Mouse (Mus musculus): ENCODE measurements around the gene Fuca1. TPM values are rescaled to one million over a fixed set of nuclear protein-coding genes. Genes with fewer than 3 reads are reported as not detected.
A peak's percentile ranks its signal among the peaks of the same experiment; 100 is the strongest.
"Not testable (repeated sequence)": the region's sequence is repeated elsewhere in the genome, so short reads cannot be mapped to it uniquely, and the experiment has no call there.

The Fuca1 gene
- polyA plus RNA-seq, 1 experiment from 2014 or later = 239 TPM

- not testable (repeated sequence) for H3K4me3 ChIP-seq (ENCODE audit: inconsistent target); H3K36me3 ChIP-seq (ENCODE audit: inconsistent target); H3K79me2 ChIP-seq (ENCODE audit: inconsistent target); H3K27ac ChIP-seq
- 96% methylated on average over 2 of the region's 5 CpGs for WGBS (ENCODE audit: missing documents)
Observed at GRCm38 (mm10) chr4:135980223-135980622, 59.7 kb downstream of the Fuca1 start.

GRCm38 (mm10) chr4:135981524-135982063, 61.1 kb downstream of the Fuca1 start:
- H3K36me3 ChIP-seq (ENCODE audit: inconsistent target) = peaks cover 9% of the 10 kb centered on the region; the same call in 1 of the 2 replicates
- 53% methylated on average over 7 of the region's 7 CpGs for WGBS (ENCODE audit: missing documents)
- H3K79me2 ChIP-seq (ENCODE audit: inconsistent target) = peaks cover 11% of the 10 kb centered on the region; the same call in 1 of the 2 replicates
- peak overlapping the region; percentile 25 for H3K27ac ChIP-seq
- no peak overlapping the region for H3K4me3 ChIP-seq (ENCODE audit: inconsistent target)

- Histone ChIP-seq H3K36me3 (ENCODE audit: inconsistent target) (no peaks in the 10 kb centered on the region), H3K4me3 (ENCODE audit: inconsistent target) (no peak overlapping the region)
- WGBS (ENCODE audit: missing documents) = 92% methylated on average over 5 of the region's 5 CpGs
Observed at GRCm38 (mm10) chr4:135984556-135984955, 64.0 kb downstream of the Fuca1 start.

DNA sequence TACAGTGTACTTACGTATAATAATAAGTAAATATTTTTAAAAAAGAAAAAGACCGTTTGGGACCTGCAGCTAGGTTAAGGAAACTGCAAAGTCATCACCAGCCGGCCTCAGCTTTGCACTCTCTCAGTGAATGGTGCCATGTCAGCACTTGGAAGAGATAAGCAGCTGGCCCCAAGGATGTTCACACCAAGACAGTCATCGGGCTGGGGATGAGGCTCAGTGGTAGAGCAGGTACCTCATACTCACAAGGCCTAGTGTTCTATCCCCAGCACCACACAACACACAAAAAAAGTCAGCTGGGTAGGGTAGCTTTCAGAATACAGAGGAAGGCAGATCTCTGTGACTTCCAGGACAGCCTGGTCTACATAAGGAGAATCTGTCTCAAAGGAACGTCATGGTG, 64.7 kb downstream of the Fuca1 start:
- Histone ChIP-seq H3K27ac (no peak overlapping the region), H3K4me3 (ENCODE audit: inconsistent target) (no peak overlapping the region), H3K36me3 (ENCODE audit: inconsistent target) (no peaks in the 10 kb centered on the region), H3K79me2 (ENCODE audit: inconsistent target) (peaks cover 13% of the 10 kb centered on the region; the same call in 1 of the 2 replicates)
- 75% methylated on average over 5 of the region's 5 CpGs for WGBS (ENCODE audit: missing documents)

More at GRCm38 (mm10) chr4:135984556-135984955, 64.0 kb downstream of the Fuca1 start:
- Histone ChIP-seq H3K79me2 (ENCODE audit: inconsistent target) (peaks cover 13% of the 10 kb centered on the region; the same call in 1 of the 2 replicates), H3K27ac (no peak overlapping the region)

DNA sequence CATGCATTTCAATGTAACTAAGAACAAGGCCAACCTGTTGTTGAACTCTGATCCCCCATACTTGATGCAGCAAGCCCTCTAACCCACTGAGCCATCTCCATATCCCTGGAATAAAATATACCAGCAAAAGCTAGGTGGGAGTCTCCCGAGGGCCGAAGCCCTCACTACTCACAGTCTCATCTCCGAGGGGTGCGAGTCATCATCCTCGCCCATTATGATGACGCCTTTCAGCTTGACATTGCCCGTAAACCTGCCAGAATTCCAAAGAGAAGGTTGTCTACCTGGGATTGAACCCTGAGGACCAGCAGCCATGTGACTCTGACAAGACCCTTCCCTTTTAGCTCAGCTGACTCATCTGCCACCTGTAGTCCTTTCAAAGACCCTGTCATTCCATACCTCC, 65.2 kb downstream of the Fuca1 start:
- 97% methylated on average over 7 of the region's 7 CpGs for WGBS (ENCODE audit: missing documents)
- Histone ChIP-seq H3K27ac (no peak overlapping the region), H3K36me3 (ENCODE audit: inconsistent target) (no peaks in the 10 kb centered on the region), H3K79me2 (ENCODE audit: inconsistent target) (peaks cover 13% of the 10 kb centered on the region; the same call in 1 of the 2 replicates), H3K4me3 (ENCODE audit: inconsistent target) (peak overlapping the region; percentile 67; the same call in 1 of the 2 replicates)

- H3K4me3 ChIP-seq (ENCODE audit: inconsistent target) = peak overlapping the region; percentile 67
- H3K36me3 ChIP-seq (ENCODE audit: inconsistent target) = no peaks in the 10 kb centered on the region
- H3K79me2 ChIP-seq (ENCODE audit: inconsistent target) = peaks cover 13% of the 10 kb centered on the region; the same call in 1 of the 2 replicates
- peak overlapping the region; percentile 8; the same call in 1 of the 2 replicates for H3K27ac ChIP-seq
- 9% methylated on average over 23 of the region's 23 CpGs for WGBS (ENCODE audit: missing documents)
Observed at GRCm38 (mm10) chr4:135986301-135986942, 65.9 kb downstream of the Fuca1 start.

GRCm38 (mm10) chr4:135986943-135987710, 66.6 kb downstream of the Fuca1 start, which contains the start of gene Pithd1:
Pithd1 (minus strand) TSS chr4:135987264.
- WGBS (ENCODE audit: missing documents) = under 1% methylated on average over 74 of the region's 81 CpGs
- Histone ChIP-seq H3K4me3 (ENCODE audit: inconsistent target) (peak within 1 kb of the TSS; percentile 67), H3K36me3 (ENCODE audit: inconsistent target) (no peaks in the 10 kb centered on the region), H3K27ac (peak within 1 kb of the TSS; percentile 60), H3K79me2 (ENCODE audit: inconsistent target) (peaks cover 13% of the 10 kb centered on the region; the same call in 1 of the 2 replicates)

DNA sequence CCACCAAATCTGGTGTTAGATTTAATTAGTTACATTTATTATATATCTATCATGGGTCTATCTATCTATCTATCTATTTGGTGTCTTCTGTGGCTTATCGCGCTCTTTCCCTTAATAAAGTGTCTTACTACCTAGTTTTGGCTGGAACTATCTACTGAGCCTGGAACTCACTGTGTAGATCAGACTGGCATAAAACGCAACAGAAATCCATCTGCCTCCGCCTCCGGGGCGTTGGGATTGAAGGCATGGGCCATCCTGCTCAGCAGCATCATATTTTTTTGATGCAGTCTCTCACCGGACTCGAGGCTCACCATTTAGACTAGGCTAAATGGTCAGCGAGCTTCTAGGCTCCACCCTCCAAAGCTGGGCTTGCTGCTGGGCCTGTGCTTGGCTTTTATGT, 67.2 kb downstream of the Fuca1 start:
- Histone ChIP-seq H3K4me3 (ENCODE audit: inconsistent target) (peak overlapping the region; percentile 45; the same call in 1 of the 2 replicates), H3K36me3 (ENCODE audit: inconsistent target) (no peaks in the 10 kb centered on the region), H3K27ac (peak overlapping the region; percentile 60; the same call in 1 of the 2 replicates), H3K79me2 (ENCODE audit: inconsistent target) (peaks cover 13% of the 10 kb centered on the region; the same call in 1 of the 2 replicates)
- WGBS (ENCODE audit: missing documents) = 88% methylated on average over 9 of the region's 9 CpGs

Other genes starting within 250 kb of the Fuca1 start
- gene Ifnlr1, start 234.4 kb upstream of the Fuca1 start, polyA plus RNA-seq (2018) = 0.04 TPM in 1 of 3 replicates, not detected in the others
- gene Il22ra1, start 192.6 kb upstream of the Fuca1 start, polyA plus RNA-seq (2018) = not detected in 3 replicates
- 0.09 TPM in 1 of 3 replicates, not detected in the others for gene Myom3, start 161.0 kb upstream of the Fuca1 start, polyA plus RNA-seq (2018)
- gene Srsf10, start 65.0 kb upstream of the Fuca1 start, polyA plus RNA-seq (2018) = 50.4 to 69.4 TPM (median 56.2 TPM) in 3 replicates
- gene Pnrc2, start 46.9 kb upstream of the Fuca1 start, polyA plus RNA-seq (2018) = 74.9 to 124 TPM (median 112 TPM) in 3 replicates
- gene Cnr2, start 25.3 kb upstream of the Fuca1 start, polyA plus RNA-seq (2018) = 9.0 to 20.9 TPM (median 11.2 TPM) in 3 replicates
- gene Hmgcl, start 25.7 kb downstream of the Fuca1 start, polyA plus RNA-seq (2018) = 34.9 to 87.9 TPM (median 66.0 TPM) in 3 replicates
- gene Gale, start 43.0 kb downstream of the Fuca1 start, polyA plus RNA-seq (2018) = 3.5 to 12.3 TPM (median 7.7 TPM) in 3 replicates
- 41.4 to 77.2 TPM (median 65.0 TPM) in 3 replicates for gene Lypla2, start 51.9 kb downstream of the Fuca1 start, polyA plus RNA-seq (2018)
- gene Pithd1, start 66.5 kb downstream of the Fuca1 start, polyA plus RNA-seq (2018) = 21.2 to 24.6 TPM (median 22.0 TPM) in 3 replicates
- 60.5 to 79.3 TPM (median 67.6 TPM) in 3 replicates for gene Eloa, start 101.0 kb downstream of the Fuca1 start, polyA plus RNA-seq (2018)
- 697 to 1,008 TPM (median 879 TPM) in 3 replicates for gene Rpl11, start 132.7 kb downstream of the Fuca1 start, polyA plus RNA-seq (2018)
- gene Id3, start 222.8 kb downstream of the Fuca1 start, polyA plus RNA-seq (2018) = 0.34 to 38.1 TPM (median 3.1 TPM) in 3 replicates